Mouse (Mus musculus): Measurements from ENCODE around the gene Smco3.

- TF ChIP-seq CTCF (conservative IDR thresholded peaks at IDR 0.05; ENCODE audit: low read length) (no peak), NANOG (IDR thresholded peaks at IDR 0.05; ENCODE audit: borderline replicate concordance, low read length) (no peak), POU5F1 (IDR thresholded peaks at IDR 0.05; ENCODE audit: borderline replicate concordance, low read length) (no peak)
These were observed 23.2 kb upstream of the Smco3 start for GRCm38 (mm10) chr6:136858420-136858819.
